Mouse (Mus musculus): ENCODE results near the gene Gprc5c. TPM values are rescaled to one million over a fixed set of nuclear protein-coding genes. Genes with fewer than 3 reads are reported as not detected.

Gene Gprc5c
- polyA plus RNA-seq, 1 experiment = 4.4 TPM

DNA sequence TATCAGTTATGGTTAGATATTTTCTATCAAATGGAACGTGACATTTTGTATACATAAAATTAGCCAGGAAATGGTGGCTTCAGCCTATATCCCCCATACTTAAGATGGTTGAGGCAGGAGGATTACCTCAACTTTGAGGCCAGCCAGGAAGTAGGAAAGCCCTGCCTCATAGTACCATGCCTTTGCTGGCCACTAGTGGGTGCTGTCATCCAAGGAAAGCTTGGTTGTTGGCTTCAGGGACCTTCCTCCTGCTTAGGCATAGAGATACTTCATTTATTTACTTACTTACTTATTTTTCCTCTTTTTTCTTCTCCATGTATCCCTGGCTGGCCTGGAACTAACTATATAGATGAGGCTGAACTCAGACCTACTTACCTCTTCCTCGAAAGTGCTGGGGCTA lies 7.7 kb downstream of the Gprc5c start:
- 86% methylated on average over 2 of the region's 2 CpGs for WGBS
- H3K36me3 ChIP-seq (ENCODE audit: control insufficient read depth, insufficient read depth, low read length) = no peaks in the 10 kb centered on the region
- peak; percentile 42; the same call in 1 of the 2 replicates for TF ChIP-seq CTCF (IDR thresholded peaks at IDR 0.05; ENCODE audit: extremely low read depth, insufficient read length, insufficient replicate concordance, low read depth, low read length)
- TF ChIP-seq POLR2A (IDR thresholded peaks at IDR 0.05; ENCODE audit: low read depth, low read length) = no peak
- no peak overlapping the region for H3K27ac ChIP-seq (ENCODE audit: insufficient read depth, low read depth, low read length)
- peaks cover 4% of the 10 kb centered on the region; the same call in 1 of the 2 replicates for H3K4me1 ChIP-seq (ENCODE audit: control insufficient read depth, insufficient read depth, insufficient read length, low read length)
- no peak overlapping the region for H3K4me3 ChIP-seq (ENCODE audit: low read depth, low read length)
- H3K27me3 ChIP-seq (ENCODE audit: control insufficient read depth, insufficient read depth, low read length) = no peaks in the 10 kb centered on the region

DNA sequence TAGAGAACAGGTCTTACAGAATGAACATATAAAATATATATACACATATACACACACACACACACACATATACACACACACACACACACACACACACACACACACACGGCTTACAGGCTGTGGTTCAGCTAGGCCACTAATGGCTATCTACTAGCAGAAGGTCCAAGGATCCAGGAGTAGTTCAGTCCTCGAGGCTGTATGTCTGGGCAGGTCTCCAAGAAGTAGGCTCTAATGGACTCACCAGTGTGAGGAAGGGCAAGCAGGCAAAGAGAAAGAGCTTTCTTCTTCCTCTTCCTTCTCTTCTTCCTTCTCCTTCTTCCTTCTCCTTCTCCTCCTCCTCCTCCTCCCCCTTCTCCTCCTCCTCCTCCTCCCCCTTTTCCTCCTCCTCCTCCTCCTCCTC lies 10.1 kb downstream of the Gprc5c start:
- no peak overlapping the region for H3K4me3 ChIP-seq (ENCODE audit: low read depth, low read length)
- H3K36me3 ChIP-seq (ENCODE audit: control insufficient read depth, insufficient read depth, low read length) = no peaks in the 10 kb centered on the region
- TF ChIP-seq CTCF (IDR thresholded peaks at IDR 0.05; ENCODE audit: extremely low read depth, insufficient read length, insufficient replicate concordance, low read depth, low read length) (no peak), POLR2A (IDR thresholded peaks at IDR 0.05; ENCODE audit: low read depth, low read length) (no peak)
- H3K4me1 ChIP-seq (ENCODE audit: control insufficient read depth, insufficient read depth, insufficient read length, low read length) = peaks cover 4% of the 10 kb centered on the region; the same call in 1 of the 2 replicates
- no peak overlapping the region for H3K27ac ChIP-seq (ENCODE audit: insufficient read depth, low read depth, low read length)
- H3K27me3 ChIP-seq (ENCODE audit: control insufficient read depth, insufficient read depth, low read length) = no peaks in the 10 kb centered on the region
- WGBS = 20% methylated on average over 2 of the region's 2 CpGs

DNA sequence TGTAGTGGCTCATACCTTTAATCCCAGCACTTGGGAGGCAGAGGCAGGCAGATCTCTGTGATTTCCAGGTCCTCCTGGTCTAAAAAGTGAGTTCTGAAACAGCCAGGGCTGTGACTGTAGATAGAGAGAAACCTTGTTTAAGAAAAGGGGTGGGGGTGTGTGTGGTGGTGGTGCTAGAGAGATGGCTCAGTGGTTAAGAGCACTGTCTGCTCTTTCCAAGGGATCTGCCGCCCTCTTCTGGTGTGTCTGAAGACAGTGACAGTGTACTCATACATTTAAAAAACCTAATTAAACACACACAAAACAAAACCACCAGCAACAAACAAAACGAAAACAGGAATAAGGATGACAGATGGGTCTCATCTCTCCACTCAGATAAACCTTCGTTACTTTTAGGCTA lies 11.7 kb downstream of the Gprc5c start:
- Histone ChIP-seq H3K27ac (ENCODE audit: insufficient read depth, low read depth, low read length) (no peak overlapping the region), H3K27me3 (ENCODE audit: control insufficient read depth, insufficient read depth, low read length) (no peaks in the 10 kb centered on the region), H3K4me1 (ENCODE audit: control insufficient read depth, insufficient read depth, insufficient read length, low read length) (peaks cover 12% of the 10 kb centered on the region), H3K4me3 (ENCODE audit: low read depth, low read length) (no peak overlapping the region), H3K36me3 (ENCODE audit: control insufficient read depth, insufficient read depth, low read length) (no peaks in the 10 kb centered on the region)
- WGBS = 82% methylated on average over 3 of the region's 3 CpGs
- TF ChIP-seq CTCF (IDR thresholded peaks at IDR 0.05; ENCODE audit: extremely low read depth, insufficient read length, insufficient replicate concordance, low read depth, low read length) (no peak), POLR2A (IDR thresholded peaks at IDR 0.05; ENCODE audit: low read depth, low read length) (no peak)

DNA sequence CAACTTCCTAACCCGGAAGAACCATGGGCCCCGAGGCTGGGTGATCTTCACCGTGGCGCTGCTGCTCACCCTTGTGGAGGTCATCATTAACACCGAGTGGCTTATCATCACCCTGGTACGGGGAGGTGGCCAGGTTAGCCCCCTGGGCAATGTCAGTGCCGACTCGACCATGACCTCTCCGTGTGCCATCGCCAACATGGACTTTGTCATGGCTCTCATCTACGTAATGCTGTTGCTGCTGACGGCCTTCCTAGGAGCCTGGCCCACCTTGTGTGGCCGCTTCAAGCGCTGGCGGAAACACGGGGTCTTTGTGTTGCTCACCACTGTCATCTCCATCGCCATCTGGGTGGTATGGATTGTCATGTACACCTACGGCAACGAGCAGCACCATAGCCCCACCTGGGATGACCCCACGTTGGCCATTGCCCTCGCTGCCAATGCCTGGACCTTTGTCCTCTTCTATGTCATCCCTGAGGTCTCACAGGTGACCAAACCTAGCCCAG lies 13.0 kb downstream of the Gprc5c start:
- 89% methylated on average over 21 of the region's 21 CpGs for WGBS
- Histone ChIP-seq H3K4me1 (ENCODE audit: control insufficient read depth, insufficient read depth, insufficient read length, low read length) (peaks cover 15% of the 10 kb centered on the region), H3K4me3 (ENCODE audit: low read depth, low read length) (no peak overlapping the region), H3K27ac (ENCODE audit: insufficient read depth, low read depth, low read length) (no peak overlapping the region), H3K27me3 (ENCODE audit: control insufficient read depth, insufficient read depth, low read length) (no peaks in the 10 kb centered on the region), H3K36me3 (ENCODE audit: control insufficient read depth, insufficient read depth, low read length) (no peaks in the 10 kb centered on the region)
- no peak for TF ChIP-seq POLR2A (IDR thresholded peaks at IDR 0.05; ENCODE audit: low read depth, low read length)
- no peak for TF ChIP-seq CTCF (IDR thresholded peaks at IDR 0.05; ENCODE audit: extremely low read depth, insufficient read length, insufficient replicate concordance, low read depth, low read length)

DNA sequence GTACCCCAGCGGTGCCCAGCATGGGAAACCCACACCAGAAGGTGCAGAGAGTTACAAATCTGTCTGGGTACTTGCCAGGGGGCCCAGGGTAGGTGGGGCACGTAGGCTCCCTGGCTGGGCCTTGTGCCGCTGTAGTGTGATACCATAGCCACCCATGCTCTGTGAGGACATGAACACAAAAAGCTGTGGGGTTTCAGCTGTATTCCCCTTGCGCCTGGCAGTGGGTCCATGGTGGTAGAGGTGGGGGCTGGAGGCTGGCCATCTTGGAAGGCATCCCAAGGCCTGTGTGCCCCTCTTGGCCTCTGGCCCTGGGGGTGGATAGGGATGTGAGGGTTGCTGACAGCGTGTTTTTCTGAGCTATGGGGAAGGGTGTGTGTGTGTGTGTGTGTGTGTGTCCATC lies 15.0 kb downstream of the Gprc5c start:
- WGBS = 67% methylated on average over 5 of the region's 5 CpGs
- Histone ChIP-seq H3K4me1 (ENCODE audit: control insufficient read depth, insufficient read depth, insufficient read length, low read length) (peaks cover 11% of the 10 kb centered on the region), H3K27ac (ENCODE audit: insufficient read depth, low read depth, low read length) (no peak overlapping the region), H3K27me3 (ENCODE audit: control insufficient read depth, insufficient read depth, low read length) (no peaks in the 10 kb centered on the region), H3K36me3 (ENCODE audit: control insufficient read depth, insufficient read depth, low read length) (no peaks in the 10 kb centered on the region), H3K4me3 (ENCODE audit: low read depth, low read length) (no peak overlapping the region)
- TF ChIP-seq CTCF (IDR thresholded peaks at IDR 0.05; ENCODE audit: extremely low read depth, insufficient read length, insufficient replicate concordance, low read depth, low read length) = no peak
- TF ChIP-seq POLR2A (IDR thresholded peaks at IDR 0.05; ENCODE audit: low read depth, low read length) = no peak

DNA sequence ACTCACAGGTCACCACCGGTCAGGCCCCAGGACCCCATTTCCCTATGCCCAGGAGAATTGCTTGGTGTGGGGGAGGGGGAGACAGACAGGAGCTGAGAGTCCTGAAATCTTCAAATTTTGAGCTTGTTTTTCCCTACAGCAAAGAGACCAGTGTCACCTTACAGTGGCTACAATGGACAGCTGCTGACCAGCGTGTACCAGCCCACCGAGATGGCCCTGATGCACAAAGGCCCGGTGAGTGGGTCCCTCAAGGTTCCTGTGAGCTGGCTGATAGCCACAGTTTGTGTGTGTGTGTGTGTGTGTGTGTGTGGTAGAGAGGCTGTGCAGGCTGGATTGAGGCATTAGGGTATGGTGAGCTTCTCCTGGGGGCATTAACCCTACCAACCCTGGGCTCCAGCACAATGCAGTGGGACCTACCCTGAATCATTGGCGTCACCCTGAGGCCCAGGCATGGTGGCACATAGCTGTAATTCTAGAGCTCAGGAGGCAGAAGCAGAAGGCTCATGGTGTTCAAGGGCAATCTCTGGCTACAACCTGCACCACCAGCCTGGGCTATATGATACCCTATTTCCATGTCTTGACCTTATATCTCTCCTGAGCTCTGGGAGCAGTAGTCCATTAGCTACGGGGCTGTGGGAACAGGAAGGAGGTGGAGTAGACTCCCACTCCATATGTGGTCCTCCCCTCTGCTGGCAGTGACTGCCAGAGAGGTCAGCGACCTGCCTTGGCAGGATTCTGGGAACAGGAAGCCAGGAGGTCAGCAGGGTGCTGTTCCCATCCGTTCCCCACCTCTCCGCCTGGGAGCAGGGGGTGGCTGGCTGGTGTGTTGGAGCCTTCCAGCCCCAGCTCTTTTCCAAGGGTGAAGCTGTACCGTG lies 15.8 kb downstream of the Gprc5c start:
- Histone ChIP-seq H3K27ac (ENCODE audit: insufficient read depth, low read depth, low read length) (no peak overlapping the region), H3K36me3 (ENCODE audit: control insufficient read depth, insufficient read depth, low read length) (no peaks in the 10 kb centered on the region), H3K4me1 (ENCODE audit: control insufficient read depth, insufficient read depth, insufficient read length, low read length) (peaks cover 11% of the 10 kb centered on the region), H3K27me3 (ENCODE audit: control insufficient read depth, insufficient read depth, low read length) (no peaks in the 10 kb centered on the region), H3K4me3 (ENCODE audit: low read depth, low read length) (no peak overlapping the region)
- no peak for TF ChIP-seq POLR2A (IDR thresholded peaks at IDR 0.05; ENCODE audit: low read depth, low read length)
- no peak for TF ChIP-seq CTCF (IDR thresholded peaks at IDR 0.05; ENCODE audit: extremely low read depth, insufficient read length, insufficient replicate concordance, low read depth, low read length)
- WGBS = 39% methylated on average over 10 of the region's 10 CpGs

Data from small intestine, adult 2 months (tissue).